In the genomic region with DNA sequence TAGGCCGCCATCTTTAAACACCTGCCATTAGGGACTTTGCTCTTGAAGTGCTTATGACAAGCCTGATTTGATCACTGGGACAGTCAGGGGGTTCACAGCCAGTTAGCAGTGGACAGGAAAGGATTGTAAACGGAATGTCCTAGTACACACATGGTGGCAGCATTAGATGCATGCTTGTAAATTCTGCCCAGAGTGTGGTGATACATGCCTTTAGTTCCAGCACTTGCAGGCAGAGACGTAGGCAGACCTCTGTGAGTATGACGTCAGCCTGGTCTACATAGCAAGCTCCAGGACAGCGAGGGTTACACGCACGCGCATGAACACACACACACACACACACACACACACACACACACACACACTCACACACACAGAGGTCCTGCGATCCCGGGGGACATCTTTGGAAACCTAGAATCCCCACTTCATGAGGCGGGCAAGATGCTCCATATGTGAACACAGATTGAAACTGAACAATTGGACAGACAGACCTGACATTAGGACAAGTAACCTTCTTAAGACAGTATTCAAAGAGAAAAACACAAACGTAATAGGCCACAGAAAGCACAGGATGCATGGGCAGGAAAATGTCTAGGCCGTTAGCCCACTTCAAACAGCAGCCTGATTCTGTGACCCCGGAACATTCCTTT, we compare ENCODE assay signal across 11 mouse cellular contexts. TPM values are rescaled to one million over a fixed set of nuclear protein-coding genes. Genes with fewer than 3 reads are reported as not detected.
DNase-seq lines count a peak whose midpoint lies in the region; ATAC-seq and TF ChIP-seq lines count a peak whose summit lies in the region.
"Had no signal": no experiment of that assay in that cellular context is flagged by ENCODE, and none has a peak within 500 bp of the region (broad histone marks: within the 10 kb centered on the region; RNA-seq: fewer than 3 reads in every experiment).

No protein-coding gene starts in this region.

- H3K9ac ChIP-seq in forebrain, postnatal 0 days: no peak overlapping the region
- no peak overlapping the region for H3K9ac ChIP-seq in forebrain, embryonic 16.5 days (replicated peaks; ENCODE audit: low read depth, low read length)
- H3K9ac ChIP-seq in stomach, embryonic 15.5 days: no peak overlapping the region
- no peak overlapping the region for H3K9ac ChIP-seq in stomach, postnatal 0 days (ENCODE audit: low read length)
- H3K9ac ChIP-seq: heart, embryonic 15.5 days; limb, embryonic 13.5 days; midbrain, embryonic 12.5 days had no signal

- H3K4me1 ChIP-seq in forebrain, postnatal 0 days (ENCODE audit: insufficient read depth): peaks cover 9% of the 10 kb centered on the region
- peaks cover 24% of the 10 kb centered on the region for H3K4me1 ChIP-seq in forebrain, embryonic 16.5 days (replicated peaks; ENCODE audit: control insufficient read depth, insufficient read depth, low read length)
- H3K4me1 ChIP-seq in stomach, embryonic 15.5 days: peaks cover 33% of the 10 kb centered on the region
- H3K4me1 ChIP-seq in stomach, postnatal 0 days (replicated peaks; ENCODE audit: control insufficient read depth, insufficient read depth): peaks cover 8% of the 10 kb centered on the region; the same call in 1 of the 2 replicates

- H3K27me3 ChIP-seq in forebrain, postnatal 0 days (ENCODE audit: insufficient read depth, low read length): no peaks in the 10 kb centered on the region
- H3K27me3 ChIP-seq in forebrain, embryonic 16.5 days (replicated peaks; ENCODE audit: control insufficient read depth, insufficient read depth, low read length): no peaks in the 10 kb centered on the region
- no peaks in the 10 kb centered on the region for H3K27me3 ChIP-seq in stomach, embryonic 15.5 days (replicated peaks)
- no peaks in the 10 kb centered on the region for H3K27me3 ChIP-seq in stomach, postnatal 0 days (ENCODE audit: control insufficient read depth, insufficient read depth, low read length)
- H3K27me3 ChIP-seq in splenic B cell, adult 2 months (ENCODE audit: control insufficient read depth, insufficient read depth, low read length, poor library complexity, severe bottlenecking): no peaks in the 10 kb centered on the region
- H3K27me3 ChIP-seq: heart, embryonic 15.5 days; limb, embryonic 13.5 days; midbrain, embryonic 12.5 days had no signal

- no peaks in the 10 kb centered on the region for H3K9me3 ChIP-seq in forebrain, postnatal 0 days (ENCODE audit: low read length)
- no peaks in the 10 kb centered on the region for H3K9me3 ChIP-seq in forebrain, embryonic 16.5 days (ENCODE audit: control insufficient read depth, low read length)
- H3K9me3 ChIP-seq in stomach, embryonic 15.5 days: no peaks in the 10 kb centered on the region
- H3K9me3 ChIP-seq in stomach, postnatal 0 days (ENCODE audit: control insufficient read depth, low read length): no peaks in the 10 kb centered on the region
- H3K9me3 ChIP-seq: heart, embryonic 15.5 days; limb, embryonic 13.5 days; midbrain, embryonic 12.5 days had no signal

- H3K4me2 ChIP-seq in forebrain, postnatal 0 days (ENCODE audit: low read depth): no peak overlapping the region
- no peak overlapping the region for H3K4me2 ChIP-seq in forebrain, embryonic 16.5 days (ENCODE audit: low read length)
- H3K4me2 ChIP-seq in stomach, embryonic 15.5 days: no peak overlapping the region
- H3K4me2 ChIP-seq in stomach, postnatal 0 days (replicated peaks; ENCODE audit: low read depth): no peak overlapping the region
- H3K4me2 ChIP-seq: midbrain, embryonic 12.5 days had no signal

- TF ChIP-seq EP300 in stomach, postnatal 0 days (optimal IDR thresholded peaks at IDR 0.05): no peak

- peak overlapping the region; percentile 67; the same call in 1 of the 2 replicates for H3K27ac ChIP-seq in forebrain, postnatal 0 days (ENCODE audit: low read depth, low read length)
- no peak overlapping the region for H3K27ac ChIP-seq in forebrain, embryonic 16.5 days (ENCODE audit: low read length)
- H3K27ac ChIP-seq in stomach, embryonic 15.5 days: peak overlapping the region; percentile 26; the same call in 1 of the 2 replicates
- H3K27ac ChIP-seq in stomach, postnatal 0 days (replicated peaks): no peak overlapping the region

- H3K4me3 ChIP-seq in forebrain, postnatal 0 days (ENCODE audit: low read depth, low read length): no peak overlapping the region
- H3K4me3 ChIP-seq in forebrain, embryonic 16.5 days (replicated peaks; ENCODE audit: low read length): no peak overlapping the region
- H3K4me3 ChIP-seq in stomach, embryonic 15.5 days (replicated peaks): no peak overlapping the region
- H3K4me3 ChIP-seq in stomach, postnatal 0 days (ENCODE audit: low read depth, low read length): no peak overlapping the region
- H3K4me3 ChIP-seq: heart, embryonic 15.5 days; limb, embryonic 13.5 days; midbrain, embryonic 12.5 days had no signal

- no peak for DNase-seq in forebrain, postnatal 0 days
- no peak for DNase-seq in stomach, postnatal 0 days (ENCODE audit: low spot score)
- peak; percentile 64 for DNase-seq in brain, adult 2 months (ENCODE audit: low read depth, low spot score)
- DNase-seq in splenic B cell, adult 2 months (ENCODE audit: low read depth, low spot score): peak; percentile 45
- no peak for DNase-seq in lung, postnatal 25 days (ENCODE audit: low spot score)
- DNase-seq in ovary, postnatal 10 days (ENCODE audit: low spot score): no peak

- 85% methylated on average over 14 of the region's 14 CpGs for WGBS in forebrain, postnatal 0 days
- WGBS in forebrain, embryonic 16.5 days: 87% methylated on average over 14 of the region's 14 CpGs
- 84% methylated on average over 14 of the region's 14 CpGs for WGBS in stomach, embryonic 15.5 days
- 81% methylated on average over 14 of the region's 14 CpGs for WGBS in stomach, postnatal 0 days

- TF ChIP-seq CTCF in forebrain, postnatal 0 days (IDR thresholded peaks at IDR 0.05; ENCODE audit: low read depth): no peak
- TF ChIP-seq CTCF in stomach, postnatal 0 days (IDR thresholded peaks at IDR 0.05; ENCODE audit: low read depth): no peak

- no peak for ATAC-seq in forebrain, postnatal 0 days
- ATAC-seq in forebrain, embryonic 16.5 days: no peak
- ATAC-seq in stomach, embryonic 15.5 days (ENCODE audit: insufficient read depth, low FRiP score, low read depth): no peak
- ATAC-seq in stomach, postnatal 0 days (ENCODE audit: low FRiP score, low TSS enrichment): no peak

- H3K36me3 ChIP-seq in forebrain, postnatal 0 days (ENCODE audit: insufficient read depth): no peaks in the 10 kb centered on the region
- no peaks in the 10 kb centered on the region for H3K36me3 ChIP-seq in forebrain, embryonic 16.5 days (ENCODE audit: control insufficient read depth, insufficient read depth)
- no peaks in the 10 kb centered on the region for H3K36me3 ChIP-seq in stomach, embryonic 15.5 days
- H3K36me3 ChIP-seq in stomach, postnatal 0 days (ENCODE audit: control insufficient read depth, insufficient read depth, low read length): no peaks in the 10 kb centered on the region
- H3K36me3 ChIP-seq in splenic B cell, adult 2 months (ENCODE audit: control insufficient read depth, insufficient read depth, low read length, poor library complexity, severe bottlenecking): no peaks in the 10 kb centered on the region
- H3K36me3 ChIP-seq: heart, embryonic 15.5 days; limb, embryonic 13.5 days; midbrain, embryonic 12.5 days had no signal

RNA-seq across cellular contexts. Expression of gene Btbd2, which starts 1.4 kb away (rescaled TPM):
- 105 and 131 TPM in 2 replicates for total RNA-seq in forebrain, postnatal 0 days (2014; rRNA removed)
- polyA plus RNA-seq in forebrain, postnatal 0 days (2015; fragmentation: Nextera tagmentation; extraction: Ambion mirVana): 70.4 and 77.6 TPM in 2 replicates
- 75.2 and 79.7 TPM in 2 replicates for polyA plus RNA-seq in forebrain, embryonic 16.5 days (2015; fragmentation: Nextera tagmentation; extraction: Ambion mirVana)
- polyA plus RNA-seq in stomach, embryonic 15.5 days (2015; fragmentation: Nextera tagmentation; extraction: Ambion mirVana): 70.1 and 72.2 TPM in 2 replicates
- 28.3 and 30.0 TPM in 2 replicates for polyA plus RNA-seq in stomach, postnatal 0 days (2015; fragmentation: Nextera tagmentation; extraction: Ambion mirVana)

RNA-seq across cellular contexts. Expression of gene Mknk2, which starts 19.6 kb away (rescaled TPM):
- 55.2 and 69.8 TPM in 2 replicates for total RNA-seq in forebrain, postnatal 0 days (2014; rRNA removed)
- polyA plus RNA-seq in forebrain, postnatal 0 days (2015; fragmentation: Nextera tagmentation; extraction: Ambion mirVana): 42.4 and 43.6 TPM in 2 replicates
- 57.1 and 61.2 TPM in 2 replicates for polyA plus RNA-seq in forebrain, embryonic 16.5 days (2015; fragmentation: Nextera tagmentation; extraction: Ambion mirVana)
- 83.9 and 86.3 TPM in 2 replicates for polyA plus RNA-seq in stomach, embryonic 15.5 days (2015; fragmentation: Nextera tagmentation; extraction: Ambion mirVana)
- 55.2 and 61.7 TPM in 2 replicates for polyA plus RNA-seq in stomach, postnatal 0 days (2015; fragmentation: Nextera tagmentation; extraction: Ambion mirVana)

RNA-seq across cellular contexts. Expression of gene Csnk1g2, which starts 35.7 kb away (rescaled TPM):
- 127 and 135 TPM in 2 replicates for total RNA-seq in forebrain, postnatal 0 days (2014; rRNA removed)
- 91.8 and 94.1 TPM in 2 replicates for polyA plus RNA-seq in forebrain, postnatal 0 days (2015; fragmentation: Nextera tagmentation; extraction: Ambion mirVana)
- polyA plus RNA-seq in forebrain, embryonic 16.5 days (2015; fragmentation: Nextera tagmentation; extraction: Ambion mirVana): 91.3 and 96.9 TPM in 2 replicates
- 134 and 148 TPM in 2 replicates for polyA plus RNA-seq in stomach, embryonic 15.5 days (2015; fragmentation: Nextera tagmentation; extraction: Ambion mirVana)
- 75.4 and 83.9 TPM in 2 replicates for polyA plus RNA-seq in stomach, postnatal 0 days (2015; fragmentation: Nextera tagmentation; extraction: Ambion mirVana)

RNA-seq across cellular contexts. Expression of gene Mob3a, which starts 43.5 kb away (rescaled TPM):
- 54.1 and 57.8 TPM in 2 replicates for total RNA-seq in forebrain, postnatal 0 days (2014; rRNA removed)
- 38.9 and 45.9 TPM in 2 replicates for polyA plus RNA-seq in forebrain, postnatal 0 days (2015; fragmentation: Nextera tagmentation; extraction: Ambion mirVana)
- 56.9 and 59.4 TPM in 2 replicates for polyA plus RNA-seq in forebrain, embryonic 16.5 days (2015; fragmentation: Nextera tagmentation; extraction: Ambion mirVana)
- 46.2 and 47.5 TPM in 2 replicates for polyA plus RNA-seq in stomach, embryonic 15.5 days (2015; fragmentation: Nextera tagmentation; extraction: Ambion mirVana)
- 22.9 and 23.9 TPM in 2 replicates for polyA plus RNA-seq in stomach, postnatal 0 days (2015; fragmentation: Nextera tagmentation; extraction: Ambion mirVana)

RNA-seq across cellular contexts. Expression of gene Izumo4, which starts 43.7 kb away (rescaled TPM):
- 37.9 and 39.5 TPM in 2 replicates for total RNA-seq in forebrain, postnatal 0 days (2014; rRNA removed)
- polyA plus RNA-seq in forebrain, postnatal 0 days (2015; fragmentation: Nextera tagmentation; extraction: Ambion mirVana): 34.4 and 36.7 TPM in 2 replicates
- 32.5 and 44.1 TPM in 2 replicates for polyA plus RNA-seq in forebrain, embryonic 16.5 days (2015; fragmentation: Nextera tagmentation; extraction: Ambion mirVana)
- 27.1 and 32.0 TPM in 2 replicates for polyA plus RNA-seq in stomach, embryonic 15.5 days (2015; fragmentation: Nextera tagmentation; extraction: Ambion mirVana)
- 14.8 and 18.0 TPM in 2 replicates for polyA plus RNA-seq in stomach, postnatal 0 days (2015; fragmentation: Nextera tagmentation; extraction: Ambion mirVana)

Comparison
In these comparisons a context has a peak if more than half of its experiments do, and no peak if none do; other contexts are left out.
1. H3K27ac ChIP-seq: peak in forebrain, postnatal 0 days (single experiment) and stomach, embryonic 15.5 days (single experiment); none in forebrain, embryonic 16.5 days (single experiment) and stomach, postnatal 0 days (single experiment).
2. DNase-seq: peak in brain, adult 2 months (single experiment) and splenic B cell, adult 2 months (single experiment); none in forebrain, postnatal 0 days (single experiment), stomach, postnatal 0 days (single experiment), lung, postnatal 25 days (single experiment) and ovary, postnatal 10 days (single experiment).